Mouse (Mus musculus) erythroid progenitor cell, adult 5-6 weeks (primary cell): ENCODE measurements around the gene Il6st. TPM values are rescaled to one million over a fixed set of nuclear protein-coding genes. Genes with fewer than 3 reads are reported as not detected.
"Not testable (repeated sequence)": the region's sequence is repeated elsewhere in the genome, so short reads cannot be mapped to it uniquely, and the experiment has no call there.

Experiments
- ATAC-seq: replicated peaks from 2 replicates; pipeline ENCODE4 v1.8.0; 2016; ENCODE audit warnings: moderate number of reproducible peaks, mild to moderate bottlenecking, moderate TSS enrichment, inconsistent platforms; ENCODE audit not compliant: poor library complexity, low FRiP score, severe bottlenecking
- total RNA-seq, 2 experiments: library from RNA; stranded (forward) in 1 of 2; stranded (reverse) in 1 of 2; fragments of 150-400 nt in 1 of 2; fragments of 186-747, 209-891 nt in 1 of 2; gene quantifications; 2 replicates each; pipeline versions ENCODE4 v1.2.3 to v1.2.4; 2015 to 2017; ENCODE audit warnings: low replicate concordance in 2 of 2

The Il6st gene
- 13.7 and 27.7 TPM in 2 replicates for total RNA-seq (2015; ENCODE audit: low replicate concordance)
- total RNA-seq (2017; ENCODE audit: low replicate concordance): 4.0 and 4.1 TPM in 2 replicates

- ATAC-seq: peak; percentile 97
Observed at GRCm38 (mm10) chr13:112463868-112464625, at the start of gene Il6st. TSS of gene Il6st (plus strand) at chr13:112464070.

GRCm38 (mm10) chr13:112415896-112416295, 48.0 kb upstream of the Il6st start:
- no peak for ATAC-seq

- ATAC-seq: no peak
Observed at GRCm38 (mm10) chr13:112416410-112417162, 47.3 kb upstream of the Il6st start.

- ATAC-seq: no peak
Observed at GRCm38 (mm10) chr13:112417163-112417523, 46.7 kb upstream of the Il6st start.

- ATAC-seq: no peak
Observed at GRCm38 (mm10) chr13:112417861-112418423, 45.9 kb upstream of the Il6st start.

GRCm38 (mm10) chr13:112418595-112418994, 45.3 kb upstream of the Il6st start:
- ATAC-seq: no peak

- ATAC-seq: no peak
Observed at GRCm38 (mm10) chr13:112424212-112424611, 39.7 kb upstream of the Il6st start.

GRCm38 (mm10) chr13:112424635-112425034, 39.2 kb upstream of the Il6st start:
- no peak for ATAC-seq

GRCm38 (mm10) chr13:112425181-112425654, 38.7 kb upstream of the Il6st start:
- ATAC-seq: no peak

GRCm38 (mm10) chr13:112426265-112427135, 37.4 kb upstream of the Il6st start:
- ATAC-seq: no peak

GRCm38 (mm10) chr13:112427136-112427470, 36.8 kb upstream of the Il6st start:
- not testable (repeated sequence) for ATAC-seq

- ATAC-seq: no peak
Observed at GRCm38 (mm10) chr13:112427521-112427920, 36.3 kb upstream of the Il6st start.

GRCm38 (mm10) chr13:112433271-112433670, 30.6 kb upstream of the Il6st start:
- ATAC-seq: no peak

- ATAC-seq: no peak
Observed at GRCm38 (mm10) chr13:112435241-112436075, 28.4 kb upstream of the Il6st start.

- no peak for ATAC-seq
Observed at GRCm38 (mm10) chr13:112436288-112436687, 27.6 kb upstream of the Il6st start.

- ATAC-seq: no peak
Observed at GRCm38 (mm10) chr13:112438001-112438868, 25.6 kb upstream of the Il6st start.

- ATAC-seq: no peak
Observed at GRCm38 (mm10) chr13:112439105-112439818, 24.6 kb upstream of the Il6st start.
